Comparison of ENCODE assay signal across 1 mouse cellular context in the genomic region with DNA sequence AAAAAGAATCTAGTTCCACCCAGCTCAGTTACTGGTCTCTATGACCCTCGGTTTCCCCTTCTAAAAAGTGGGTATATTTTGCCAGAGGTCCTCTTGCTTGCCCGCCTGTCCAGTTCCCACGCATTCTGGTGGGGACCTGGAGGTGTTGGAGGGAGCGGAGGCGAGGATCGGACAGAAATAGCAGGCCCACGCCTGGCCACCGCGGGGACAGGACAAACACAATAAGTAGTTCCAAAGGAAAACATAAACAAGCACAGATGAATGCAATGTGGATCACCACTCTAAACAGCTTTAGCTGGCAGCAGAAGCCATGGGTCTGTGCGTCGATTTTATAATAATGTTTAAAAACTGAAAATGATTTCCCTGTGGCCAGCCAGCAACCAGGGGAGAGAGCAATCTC.
TF ChIP-seq lines count a peak whose summit lies in the region.

No protein-coding gene starts in this region.

TF ChIP-seq in CH12.LX, 34 proteins besides CTCF, POLR2A, EP300 and RAD21:
- TF ChIP-seq ELF1 (IDR thresholded peaks at IDR 0.05; ENCODE audit: low read depth, low read length) (no peak), JUND (conservative IDR thresholded peaks at IDR 0.05; ENCODE audit: low read depth, low read length) (no peak), E2F4 (IDR thresholded peaks at IDR 0.05; ENCODE audit: insufficient replicate concordance, low read depth, low read length) (no peak), MAFK (IDR thresholded peaks at IDR 0.05; ENCODE audit: insufficient replicate concordance, low read length) (no peak), SIN3A (IDR thresholded peaks at IDR 0.05; ENCODE audit: low read length) (no peak)
